Mouse (Mus musculus): ENCODE measurements around the gene Vcp.

Gene Vcp

GRCm38 (mm10) chr4:42945043-42945442 lies 55.3 kb downstream of the Vcp start:
- DNase-seq (ENCODE audit: low spot score), result peak; percentile 40

- DNase-seq (ENCODE audit: low spot score), result no peak
These were observed 56.1 kb downstream of the Vcp start for GRCm38 (mm10) chr4:42944185-42944584.

GRCm38 (mm10) chr4:42943341-42943740 lies 57.0 kb downstream of the Vcp start:
- DNase-seq (ENCODE audit: low spot score), result no peak

- DNase-seq (ENCODE audit: low spot score), result no peak
These were observed 58.9 kb downstream of the Vcp start for GRCm38 (mm10) chr4:42941396-42941795.

- DNase-seq (ENCODE audit: low spot score), result peak; percentile 77
These were observed 66.7 kb downstream of the Vcp start for GRCm38 (mm10) chr4:42933630-42934029.

GRCm38 (mm10) chr4:42932229-42932969 lies 67.9 kb downstream of the Vcp start:
- DNase-seq (ENCODE audit: low spot score), result no peak

All from urinary bladder, postnatal 14 days (tissue).